Mouse (Mus musculus): ENCODE data around the gene Ppp1r14b. TPM values are rescaled to one million over a fixed set of nuclear protein-coding genes. Genes with fewer than 3 reads are reported as not detected.

Ppp1r14b gene
- polyA plus RNA-seq, 1 experiment from 2014 or later = 224 TPM

DNA sequence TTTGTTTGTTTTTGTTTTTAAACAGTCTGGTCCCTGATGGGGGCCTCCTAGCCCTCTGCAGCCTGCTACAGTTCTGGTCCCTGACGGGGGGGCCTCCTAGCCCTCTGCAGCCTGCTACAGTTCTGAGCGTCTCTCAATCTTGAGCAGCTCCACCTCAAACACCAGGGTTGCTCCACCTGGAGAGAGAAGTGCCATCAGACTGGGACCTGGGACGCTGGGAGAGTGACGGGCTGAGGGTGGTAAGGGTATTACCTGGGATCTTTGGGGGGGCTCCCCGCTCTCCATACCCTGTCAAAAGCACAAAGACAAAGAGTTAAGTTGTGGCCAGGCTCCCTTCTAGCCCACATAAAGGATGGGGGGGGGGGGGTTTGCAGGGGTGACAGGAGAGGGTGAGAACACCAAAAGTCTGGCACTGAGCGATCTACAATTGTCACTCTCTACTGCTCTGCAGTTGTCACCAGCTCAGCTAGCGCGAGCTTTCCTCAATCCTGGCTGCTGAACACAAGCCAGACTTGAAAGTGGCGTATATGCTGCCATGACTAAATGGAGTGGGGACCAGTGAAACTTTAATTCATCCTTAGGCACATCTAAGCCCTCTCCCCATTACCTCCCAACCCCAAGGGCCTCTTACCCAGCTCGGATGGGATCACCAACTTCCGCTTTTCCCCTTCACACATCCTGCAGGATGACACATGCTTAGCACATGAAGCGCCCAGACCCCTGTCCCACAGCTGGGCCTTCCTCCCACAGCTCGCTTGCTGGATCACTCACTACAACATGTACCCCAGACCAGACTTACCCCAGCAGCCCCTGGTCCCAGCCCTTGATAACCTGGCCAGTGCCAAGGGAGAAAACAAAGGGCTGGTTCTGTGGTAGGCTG is 3.2 kb downstream of the Ppp1r14b start:
- no peak for DNase-seq
- WGBS = 75% methylated on average over 13 of the region's 13 CpGs
- Histone ChIP-seq H3K4me2 (peak overlapping the region; percentile 71), H3K4me1 (ENCODE audit: insufficient read depth) (peaks cover 15% of the 10 kb centered on the region; the same call in 1 of the 2 replicates), H3K9ac (peak overlapping the region; percentile 56; the same call in 1 of the 2 replicates), H3K9me3 (ENCODE audit: low read depth, low read length) (no peaks in the 10 kb centered on the region), H3K27ac (ENCODE audit: low read depth) (no peak overlapping the region), H3K36me3 (ENCODE audit: insufficient read depth) (peaks cover 30% of the 10 kb centered on the region), H3K4me3 (ENCODE audit: low read depth, low read length) (peak overlapping the region; percentile 58), H3K27me3 (ENCODE audit: insufficient read depth, low read length) (no peaks in the 10 kb centered on the region)
- no peak for ATAC-seq (ENCODE audit: insufficient read depth)
- TF ChIP-seq CTCF (IDR thresholded peaks at IDR 0.05; ENCODE audit: low read depth) = no peak

DNA sequence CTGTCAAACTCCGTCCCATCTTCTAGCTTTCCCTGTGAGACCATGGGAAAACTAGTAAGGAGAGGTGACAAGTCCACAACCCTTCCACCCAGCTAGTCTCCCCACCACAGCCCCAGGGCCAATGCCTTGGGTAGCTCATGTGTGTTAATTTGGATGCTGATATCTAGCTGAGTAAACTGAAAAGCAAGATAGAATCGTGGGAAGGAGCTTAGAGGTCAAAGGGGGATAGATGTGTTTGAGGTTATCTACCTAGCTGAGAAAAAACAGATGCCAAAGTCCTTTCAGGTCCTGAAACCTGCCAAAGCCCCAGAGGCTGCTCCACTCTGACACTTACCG is 3.8 kb downstream of the Ppp1r14b start:
- H3K27ac ChIP-seq (ENCODE audit: low read depth) = 0 out of 2 replicates have a peak overlapping the region, but pooled peaks have one; percentile 37
- H3K4me1 ChIP-seq (ENCODE audit: insufficient read depth) = peaks cover 15% of the 10 kb centered on the region; the same call in 1 of the 2 replicates
- peak overlapping the region; percentile 58 for H3K4me3 ChIP-seq (ENCODE audit: low read depth, low read length)
- H3K4me2 ChIP-seq = peak overlapping the region; percentile 71
- ATAC-seq (ENCODE audit: insufficient read depth) (no peak), DNase-seq (no peak)
- no peaks in the 10 kb centered on the region for H3K27me3 ChIP-seq (ENCODE audit: insufficient read depth, low read length)
- 37% methylated on average over 3 of the region's 3 CpGs for WGBS
- H3K9me3 ChIP-seq (ENCODE audit: low read depth, low read length) = no peaks in the 10 kb centered on the region
- peaks cover 34% of the 10 kb centered on the region for H3K36me3 ChIP-seq (ENCODE audit: insufficient read depth)
- no peak for TF ChIP-seq CTCF (IDR thresholded peaks at IDR 0.05; ENCODE audit: low read depth)
- peak overlapping the region; percentile 56 for H3K9ac ChIP-seq

DNA sequence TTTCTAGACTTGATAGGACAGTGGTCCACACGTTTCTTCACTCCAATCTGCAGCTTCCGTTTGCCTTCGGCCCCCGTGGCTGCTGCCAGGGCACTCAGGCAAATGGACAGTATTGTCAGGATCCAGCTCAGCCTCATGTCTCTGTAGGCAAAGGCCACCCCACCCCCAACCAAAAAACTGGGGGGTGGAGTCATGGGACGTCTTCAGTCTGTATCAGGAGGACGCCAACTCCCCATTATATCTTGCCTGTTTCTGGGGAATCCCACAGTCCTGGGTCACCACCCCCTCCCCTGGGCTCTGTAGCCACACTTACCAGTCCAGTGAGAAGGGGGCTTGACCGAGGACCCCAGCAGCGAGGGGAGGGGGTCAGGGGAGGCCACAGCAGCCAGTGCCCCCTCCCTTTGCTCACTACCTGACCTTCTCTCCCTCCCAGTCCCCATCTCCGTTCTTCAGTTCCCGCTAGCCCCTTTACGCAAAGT is 4.3 kb downstream of the Ppp1r14b start:
- WGBS = 5% methylated on average over 11 of the region's 11 CpGs
- H3K4me3 ChIP-seq (ENCODE audit: low read depth, low read length) = peak overlapping the region; percentile 58
- no peaks in the 10 kb centered on the region for H3K9me3 ChIP-seq (ENCODE audit: low read depth, low read length)
- ATAC-seq (ENCODE audit: insufficient read depth) (no peak), DNase-seq (peak; percentile 66)
- peaks cover 38% of the 10 kb centered on the region for H3K36me3 ChIP-seq (ENCODE audit: insufficient read depth)
- no peak for TF ChIP-seq CTCF (IDR thresholded peaks at IDR 0.05; ENCODE audit: low read depth)
- H3K27ac ChIP-seq (ENCODE audit: low read depth) = peak overlapping the region; percentile 37; the same call in 1 of the 2 replicates
- H3K27me3 ChIP-seq (ENCODE audit: insufficient read depth, low read length) = no peaks in the 10 kb centered on the region
- peaks cover 15% of the 10 kb centered on the region; the same call in 1 of the 2 replicates for H3K4me1 ChIP-seq (ENCODE audit: insufficient read depth)
- peak overlapping the region; percentile 56 for H3K9ac ChIP-seq
- peak overlapping the region; percentile 71 for H3K4me2 ChIP-seq

DNA sequence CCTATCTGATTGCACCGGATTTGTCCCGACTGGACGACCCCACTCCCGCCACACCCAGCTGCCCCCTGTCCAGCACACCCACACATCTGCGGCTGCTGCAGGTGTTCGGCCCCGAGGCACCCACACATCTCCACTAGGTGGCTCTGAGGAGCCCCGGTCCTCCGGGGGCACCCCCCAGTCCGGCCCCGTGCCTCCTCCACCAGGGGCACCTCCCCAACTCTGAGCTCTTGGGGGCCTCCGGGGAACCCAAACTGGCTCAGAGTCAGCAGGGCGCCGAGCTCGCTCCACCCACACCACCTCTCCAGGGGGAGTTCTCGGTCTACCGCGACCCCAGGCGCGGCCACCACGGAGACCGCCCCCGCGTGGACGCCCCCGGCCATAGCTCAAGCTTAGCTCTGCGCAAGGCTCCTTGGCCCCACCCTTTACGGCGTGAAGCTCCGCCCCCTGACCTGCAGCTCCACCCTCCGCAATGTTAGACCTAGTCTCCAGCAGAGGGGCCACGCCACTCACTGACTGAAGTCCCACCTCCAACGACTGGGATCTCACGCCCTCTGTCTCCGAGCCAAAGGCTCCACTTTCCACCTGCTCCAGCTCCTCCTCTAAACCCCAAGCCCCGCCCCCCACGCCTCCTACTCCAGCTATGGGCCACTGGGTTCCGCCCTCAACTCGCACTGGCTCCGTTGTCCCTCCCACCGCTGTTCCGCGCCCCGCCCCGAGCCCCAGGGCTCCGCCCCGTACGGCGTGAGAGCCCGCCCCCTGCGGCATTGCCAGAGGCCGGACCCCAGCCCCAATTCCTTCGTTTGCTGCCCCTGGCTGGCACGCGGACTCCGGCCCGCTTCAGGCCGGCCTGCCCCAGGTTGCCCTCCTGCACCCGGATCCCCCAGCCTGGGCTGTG is 5.0 kb downstream of the Ppp1r14b start:
- H3K4me1 ChIP-seq (ENCODE audit: insufficient read depth) = peaks cover 15% of the 10 kb centered on the region; the same call in 1 of the 2 replicates
- H3K4me3 ChIP-seq (ENCODE audit: low read depth, low read length) = peak overlapping the region; percentile 58
- WGBS = under 1% methylated on average over 59 of the region's 59 CpGs
- peaks cover 43% of the 10 kb centered on the region for H3K36me3 ChIP-seq (ENCODE audit: insufficient read depth)
- peak overlapping the region; percentile 71 for H3K4me2 ChIP-seq
- H3K27me3 ChIP-seq (ENCODE audit: insufficient read depth, low read length) = no peaks in the 10 kb centered on the region
- H3K27ac ChIP-seq (ENCODE audit: low read depth) = peak overlapping the region; percentile 89
- ATAC-seq (ENCODE audit: insufficient read depth) = peak; percentile 85
- peak; percentile 76 for TF ChIP-seq CTCF (IDR thresholded peaks at IDR 0.05; ENCODE audit: low read depth)
- H3K9ac ChIP-seq = peak overlapping the region; percentile 79
- H3K9me3 ChIP-seq (ENCODE audit: low read depth, low read length) = no peaks in the 10 kb centered on the region
- peak; percentile 99 for DNase-seq

DNA sequence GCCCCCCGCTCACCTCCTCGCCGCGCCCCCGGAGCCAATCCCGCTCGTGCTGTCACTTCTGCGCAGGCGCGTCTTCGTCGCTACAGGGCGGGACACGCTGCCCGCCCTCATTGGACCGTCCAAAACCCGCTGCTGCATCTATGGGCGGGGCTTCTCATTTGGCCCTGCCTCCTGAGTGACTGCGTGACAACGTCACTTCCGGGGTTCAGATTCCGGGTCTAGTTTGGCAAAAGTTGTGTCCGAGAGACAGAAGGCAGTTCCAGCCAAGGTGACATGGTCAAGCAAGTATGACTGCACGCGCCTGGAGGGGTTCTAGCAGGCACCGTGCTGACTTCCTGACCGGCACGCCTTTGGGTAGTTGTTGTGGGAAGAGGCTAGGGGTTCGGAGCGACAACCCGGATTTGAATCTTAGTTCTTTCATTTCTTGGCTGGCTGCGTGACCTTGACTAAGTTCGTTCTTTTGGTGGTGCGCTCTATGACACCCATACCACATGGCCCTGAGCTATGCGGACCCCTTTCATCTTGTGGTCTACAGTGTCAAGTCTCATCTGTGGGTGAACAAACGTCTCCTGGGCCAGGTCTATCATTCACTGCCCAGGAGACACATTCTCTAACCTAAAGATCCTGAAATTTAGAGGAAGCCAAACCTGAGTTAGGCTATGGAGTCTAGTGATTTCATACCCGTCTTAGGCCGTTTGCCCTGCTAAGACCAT is 5.8 kb downstream of the Ppp1r14b start, which contains the start of gene Fkbp2:
TSS of gene Fkbp2 (minus strand) at position 121 of the 713 bp plus-strand sequence.
- peaks cover 51% of the 10 kb centered on the region for H3K36me3 ChIP-seq (ENCODE audit: insufficient read depth)
- peak within 1 kb of the TSS; percentile 71 for H3K4me2 ChIP-seq
- H3K9ac ChIP-seq = peak within 1 kb of the TSS; percentile 79
- peaks cover 15% of the 10 kb centered on the region; the same call in 1 of the 2 replicates for H3K4me1 ChIP-seq (ENCODE audit: insufficient read depth)
- no peaks in the 10 kb centered on the region for H3K9me3 ChIP-seq (ENCODE audit: low read depth, low read length)
- DNase-seq (peak; percentile 100), ATAC-seq (ENCODE audit: insufficient read depth) (peak; percentile 88)
- peak within 1 kb of the TSS; percentile 89 for H3K27ac ChIP-seq (ENCODE audit: low read depth)
- no peak for TF ChIP-seq CTCF (IDR thresholded peaks at IDR 0.05; ENCODE audit: low read depth)
- WGBS = 1% methylated on average over 38 of the region's 38 CpGs
- peak within 1 kb of the TSS; percentile 58 for H3K4me3 ChIP-seq (ENCODE audit: low read depth, low read length)
- no peaks in the 10 kb centered on the region for H3K27me3 ChIP-seq (ENCODE audit: insufficient read depth, low read length)

DNA sequence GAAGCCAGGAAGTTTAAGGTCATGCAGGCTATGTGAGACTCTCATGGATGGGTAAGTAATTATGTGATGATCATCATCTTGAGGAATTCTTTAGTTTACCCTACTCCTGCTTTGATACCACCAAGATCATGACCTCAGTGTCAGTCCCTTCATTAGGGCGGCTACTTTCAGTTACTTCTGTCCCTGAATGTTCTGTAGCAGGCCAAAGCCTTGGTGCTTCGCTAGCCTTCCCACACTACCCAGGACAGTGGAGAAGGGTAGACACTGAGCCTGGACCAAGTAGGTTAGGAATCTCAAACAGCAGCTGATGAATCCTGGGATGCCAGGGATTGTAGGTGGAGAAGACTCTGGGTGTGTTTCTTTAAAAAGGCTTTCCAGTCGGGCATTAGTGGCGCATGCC is 6.7 kb downstream of the Ppp1r14b start:
- 92% methylated on average over 4 of the region's 4 CpGs for WGBS
- H3K36me3 ChIP-seq (ENCODE audit: insufficient read depth) = peaks cover 54% of the 10 kb centered on the region
- H3K27ac ChIP-seq (ENCODE audit: low read depth) = no peak overlapping the region
- H3K9me3 ChIP-seq (ENCODE audit: low read depth, low read length) = no peaks in the 10 kb centered on the region
- H3K27me3 ChIP-seq (ENCODE audit: insufficient read depth, low read length) = no peaks in the 10 kb centered on the region
- H3K9ac ChIP-seq = no peak overlapping the region
- ATAC-seq (ENCODE audit: insufficient read depth) = no peak
- H3K4me1 ChIP-seq (ENCODE audit: insufficient read depth) = peaks cover 12% of the 10 kb centered on the region; the same call in 1 of the 2 replicates
- H3K4me2 ChIP-seq = peak overlapping the region; percentile 71
- TF ChIP-seq CTCF (IDR thresholded peaks at IDR 0.05; ENCODE audit: low read depth) = no peak
- H3K4me3 ChIP-seq (ENCODE audit: low read depth, low read length) = no peak overlapping the region
- no peak for DNase-seq

Measured in lung, embryonic 14.5 days (tissue).